ENCODE assay signal across 9 mouse cellular contexts in the genomic region with DNA sequence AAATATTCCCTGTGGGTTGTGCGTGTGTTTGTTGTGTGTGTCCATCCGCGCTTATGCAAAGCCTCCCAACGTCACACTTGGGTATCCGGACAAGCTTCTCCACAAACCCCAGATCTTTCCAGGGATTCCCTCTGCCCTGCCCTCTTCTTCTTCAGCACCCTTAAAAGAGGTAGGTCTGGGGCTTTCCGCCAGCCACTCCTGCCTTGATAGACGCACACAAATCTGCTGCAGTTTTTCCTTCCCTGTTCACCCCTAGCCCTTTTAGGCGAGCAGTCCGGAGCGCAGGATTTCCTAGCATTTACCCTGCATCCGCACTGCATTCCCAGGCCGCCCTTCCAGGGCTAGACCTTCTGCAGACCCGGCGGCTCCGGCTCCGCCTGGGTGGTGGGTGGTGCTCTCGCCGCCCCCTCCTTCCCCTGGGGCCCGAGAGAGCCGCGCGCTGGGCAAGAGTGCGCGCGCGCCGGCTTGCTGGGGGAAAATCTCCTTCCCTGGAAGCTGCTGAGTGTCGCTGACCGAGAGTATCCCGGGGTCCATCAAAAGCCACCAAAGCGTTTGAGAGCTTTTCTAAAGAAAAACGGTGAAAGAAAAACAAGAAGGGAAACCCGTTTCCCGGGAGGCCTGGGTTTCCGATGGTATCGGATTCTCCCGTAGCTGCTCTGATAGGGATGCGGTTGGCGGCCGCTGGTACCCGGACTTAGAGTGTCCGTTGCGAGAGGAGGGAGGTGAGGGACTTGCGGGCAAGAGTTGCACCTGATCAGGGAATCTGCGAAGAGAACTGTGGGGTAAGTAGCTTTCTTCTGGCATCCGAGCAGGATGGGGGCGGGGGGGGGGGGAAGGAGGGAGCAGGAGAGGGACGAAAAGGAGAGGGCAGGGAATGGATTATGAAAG. TPM values are rescaled to one million over a fixed set of nuclear protein-coding genes. Genes with fewer than 3 reads are reported as not detected.
A peak's percentile ranks its signal among the peaks of the same experiment; 100 is the strongest.
DNase-seq lines count a peak whose midpoint lies in the region; ATAC-seq and TF ChIP-seq lines count a peak whose summit lies in the region.
"Had no signal": no experiment of that assay in that cellular context is flagged by ENCODE, and none has a peak within 500 bp of the region (broad histone marks: within the 10 kb centered on the region; RNA-seq: fewer than 3 reads in every experiment).

A gene (plus strand): TSS at position 88 of the 888 bp plus-strand sequence.

- no peak within 1 kb of the TSS for H3K9ac ChIP-seq in lung, embryonic 14.5 days
- peak within 1 kb of the TSS; percentile 70 for H3K9ac ChIP-seq in hindbrain, embryonic 15.5 days
- no peak within 1 kb of the TSS for H3K9ac ChIP-seq in stomach, postnatal 0 days (ENCODE audit: low read length)

- WGBS in lung, embryonic 14.5 days, result under 1% methylated on average over 47 of the region's 48 CpGs
- WGBS in hindbrain, embryonic 15.5 days, result under 1% methylated on average over 46 of the region's 48 CpGs
- WGBS in midbrain, embryonic 10.5 days, result under 1% methylated on average over 47 of the region's 48 CpGs
- WGBS in stomach, postnatal 0 days, result under 1% methylated on average over 46 of the region's 48 CpGs

- H3K27ac ChIP-seq in lung, embryonic 14.5 days (ENCODE audit: low read depth), result no peak within 1 kb of the TSS
- peak within 1 kb of the TSS; percentile 88 for H3K27ac ChIP-seq in hindbrain, embryonic 15.5 days (replicated peaks)
- no peak within 1 kb of the TSS for H3K27ac ChIP-seq in midbrain, embryonic 10.5 days (replicated peaks)
- no peak within 1 kb of the TSS for H3K27ac ChIP-seq in stomach, postnatal 0 days (replicated peaks)

- H3K4me3 ChIP-seq in lung, embryonic 14.5 days (ENCODE audit: low read depth, low read length), result peak within 1 kb of the TSS; percentile 31
- H3K4me3 ChIP-seq in hindbrain, embryonic 15.5 days, result peak within 1 kb of the TSS; percentile 72
- H3K4me3 ChIP-seq in midbrain, embryonic 10.5 days, result peak within 1 kb of the TSS; percentile 66
- peak within 1 kb of the TSS; percentile 32 for H3K4me3 ChIP-seq in stomach, postnatal 0 days (ENCODE audit: low read depth, low read length)

- peak within 1 kb of the TSS; percentile 63 for H3K4me2 ChIP-seq in lung, embryonic 14.5 days
- H3K4me2 ChIP-seq in hindbrain, embryonic 15.5 days, result peak within 1 kb of the TSS; percentile 94
- H3K4me2 ChIP-seq in stomach, postnatal 0 days (replicated peaks; ENCODE audit: low read depth), result peak within 1 kb of the TSS; percentile 51

- no peaks in the 10 kb centered on the region for H3K9me3 ChIP-seq in lung, embryonic 14.5 days (ENCODE audit: low read depth, low read length)
- H3K9me3 ChIP-seq in hindbrain, embryonic 15.5 days, result no peaks in the 10 kb centered on the region
- H3K9me3 ChIP-seq in midbrain, embryonic 10.5 days (replicated peaks), result no peaks in the 10 kb centered on the region
- no peaks in the 10 kb centered on the region for H3K9me3 ChIP-seq in stomach, postnatal 0 days (ENCODE audit: control insufficient read depth, low read length)

- no peak for DNase-seq in lung, embryonic 14.5 days
- no peak for DNase-seq in lung, postnatal 10 days
- peak; percentile 61 for DNase-seq in embryo, embryonic 11 days
- DNase-seq in midbrain, embryonic 10.5 days (ENCODE audit: low spot score), result peak; percentile 55
- DNase-seq in stomach, postnatal 0 days (ENCODE audit: low spot score), result no peak
- DNase-seq in MN1 (ENCODE audit: low spot score), result no peak

- H3K4me1 ChIP-seq in lung, embryonic 14.5 days (ENCODE audit: insufficient read depth), result no peaks in the 10 kb centered on the region
- H3K4me1 ChIP-seq in hindbrain, embryonic 15.5 days (replicated peaks), result peaks cover 12% of the 10 kb centered on the region; the same call in 1 of the 2 replicates
- peaks cover 32% of the 10 kb centered on the region for H3K4me1 ChIP-seq in midbrain, embryonic 10.5 days
- H3K4me1 ChIP-seq in stomach, postnatal 0 days (replicated peaks; ENCODE audit: control insufficient read depth, insufficient read depth), result no peaks in the 10 kb centered on the region

- peaks cover 56% of the 10 kb centered on the region for H3K27me3 ChIP-seq in lung, embryonic 14.5 days (ENCODE audit: insufficient read depth, low read length)
- 0 out of 2 replicates have a peak, but pooled peaks cover 4% of the 10 kb centered on the region for H3K27me3 ChIP-seq in hindbrain, embryonic 15.5 days
- H3K27me3 ChIP-seq in midbrain, embryonic 10.5 days (ENCODE audit: low read depth, poor library complexity, severe bottlenecking), result peaks cover 66% of the 10 kb centered on the region
- peaks cover 16% of the 10 kb centered on the region for H3K27me3 ChIP-seq in stomach, postnatal 0 days (ENCODE audit: control insufficient read depth, insufficient read depth, low read length)

- no peak for TF ChIP-seq EP300 in stomach, postnatal 0 days (optimal IDR thresholded peaks at IDR 0.05)

- no peak for ATAC-seq in lung, embryonic 14.5 days (ENCODE audit: insufficient read depth)
- ATAC-seq in hindbrain, embryonic 15.5 days (ENCODE audit: low FRiP score, low read depth), result 0 out of 2 replicates have a peak, but pooled peaks have one; percentile 36
- ATAC-seq in stomach, postnatal 0 days (ENCODE audit: low FRiP score, low TSS enrichment), result no peak
- no peak for ATAC-seq in monocyte, adult 5-6 weeks (replicated peaks; ENCODE audit: insufficient number of reproducible peaks, low FRiP score, low TSS enrichment, poor library complexity, severe bottlenecking)

- TF ChIP-seq CTCF in lung, embryonic 14.5 days (IDR thresholded peaks at IDR 0.05; ENCODE audit: low read depth), result no peak
- no peak for TF ChIP-seq CTCF in stomach, postnatal 0 days (IDR thresholded peaks at IDR 0.05; ENCODE audit: low read depth)

- H3K36me3 ChIP-seq in lung, embryonic 14.5 days (ENCODE audit: insufficient read depth), result no peaks in the 10 kb centered on the region
- no peaks in the 10 kb centered on the region for H3K36me3 ChIP-seq in hindbrain, embryonic 15.5 days
- H3K36me3 ChIP-seq in midbrain, embryonic 10.5 days, result no peaks in the 10 kb centered on the region
- H3K36me3 ChIP-seq in stomach, postnatal 0 days (ENCODE audit: control insufficient read depth, insufficient read depth, low read length), result no peaks in the 10 kb centered on the region

RNA-seq across cellular contexts. Expression of the gene that starts here (rescaled TPM):
- polyA plus RNA-seq in lung, embryonic 14.5 days (2014; fragmentation: Nextera tagmentation; extraction: Ambion mirVana), result not detected in 2 replicates
- 45.8 and 54.4 TPM in 2 replicates for polyA plus RNA-seq in hindbrain, embryonic 15.5 days (2015; fragmentation: Nextera tagmentation; extraction: Ambion mirVana)
- 0.47 and 1.1 TPM in 2 replicates for polyA plus RNA-seq in midbrain, embryonic 10.5 days (2016; fragmentation: Nextera tagmentation; extraction: Ambion mirVana)
- polyA plus RNA-seq in stomach, postnatal 0 days (2015; fragmentation: Nextera tagmentation; extraction: Ambion mirVana), result 0.04 and 0.05 TPM in 2 replicates
- 0.19 TPM in 1 of 3 replicates, not detected in the others for total RNA-seq in monocyte, adult 5-6 weeks (2017)
- polyA plus RNA-seq: liver, embryonic 16.5 days had no signal

Comparison
In these comparisons a context has a peak if more than half of its experiments do, and no peak if none do; other contexts are left out.
1. RNA of the gene that starts here (polyA plus RNA-seq): 45.8 to 54.4 TPM in hindbrain, embryonic 15.5 days; 0.47 to 1.1 TPM in midbrain, embryonic 10.5 days, 0.04 to 0.05 TPM in stomach, postnatal 0 days and not detected in lung, embryonic 14.5 days; every median in the first group is over 10 times any median in the second.
2. DNase-seq: peak in embryo, embryonic 11 days (single experiment) and midbrain, embryonic 10.5 days (single experiment); none in lung, embryonic 14.5 days (single experiment), lung, postnatal 10 days (single experiment), stomach, postnatal 0 days (single experiment) and MN1 (single experiment).
3. Peak in every context shown above with its lines, with median percentiles within 50 percentile points of each other: H3K4me2 ChIP-seq and H3K4me3 ChIP-seq.